Mouse (Mus musculus) cerebellum, adult 18-20 months (tissue): ENCODE results near the gene A530032D15Rik.
"Not testable (repeated sequence)": the region's sequence is repeated elsewhere in the genome, so short reads cannot be mapped to it uniquely, and the experiment has no call there.

Source experiments
- DNase-seq, 2 experiments: peaks; one replicate each; pipeline ENCODE4 v3.0.0; 2021

A530032D15Rik gene

GRCm38 (mm10) chr1:85034394-85034793 lies 75.3 kb downstream of the A530032D15Rik start:
- DNase-seq: not testable (repeated sequence)

GRCm38 (mm10) chr1:85033616-85034015 lies 76.0 kb downstream of the A530032D15Rik start:
- DNase-seq: not testable (repeated sequence)
